Mouse (Mus musculus) thymus, postnatal 25 days (tissue): Measurements from ENCODE around the gene Sptb.

Experiments used
- DNase-seq: peaks from one replicate; pipeline ENCODE4 v3.0.0; 2022

The Sptb gene

DNA sequence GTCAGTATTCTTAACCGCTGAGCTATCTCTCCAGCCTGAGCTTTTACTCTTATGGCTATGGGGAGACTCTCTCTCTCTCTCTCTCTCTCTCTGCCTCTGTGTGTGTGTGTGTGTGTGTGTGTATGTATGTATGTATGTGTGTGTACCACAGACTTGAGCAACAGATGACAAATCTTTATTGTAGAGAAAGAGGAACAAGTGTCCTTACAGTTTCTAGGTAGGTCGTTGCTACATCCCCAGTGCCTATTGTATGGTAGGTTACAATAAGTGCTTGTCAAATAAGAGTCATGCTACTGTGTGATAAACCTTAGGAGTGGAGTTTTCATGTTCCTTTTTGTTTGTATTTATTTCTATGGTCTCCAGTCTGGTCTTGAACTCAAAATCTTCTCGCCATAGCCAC lies 170.2 kb downstream of the Sptb start:
- DNase-seq: no peak

DNA sequence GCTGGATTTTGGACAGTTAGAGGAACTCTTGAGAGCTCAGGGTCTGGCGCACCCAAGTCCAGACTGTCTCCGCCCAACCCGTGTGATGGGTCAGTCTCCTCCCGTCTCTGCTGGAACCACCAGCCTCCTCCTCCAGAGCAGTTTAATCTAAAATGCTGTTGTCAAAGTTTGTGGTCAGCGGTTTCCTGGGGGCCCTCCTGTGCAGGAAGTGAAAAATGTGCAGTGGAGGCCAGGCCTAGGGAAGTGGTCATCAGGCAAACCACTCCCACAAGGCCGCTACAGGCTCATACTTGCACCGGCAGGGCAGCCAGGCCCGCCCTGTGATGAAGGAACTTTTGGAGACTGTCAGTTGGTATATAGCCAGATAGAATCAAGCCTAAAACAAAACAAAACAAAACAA lies 172.9 kb downstream of the Sptb start:
- DNase-seq: peak; percentile 49

DNA sequence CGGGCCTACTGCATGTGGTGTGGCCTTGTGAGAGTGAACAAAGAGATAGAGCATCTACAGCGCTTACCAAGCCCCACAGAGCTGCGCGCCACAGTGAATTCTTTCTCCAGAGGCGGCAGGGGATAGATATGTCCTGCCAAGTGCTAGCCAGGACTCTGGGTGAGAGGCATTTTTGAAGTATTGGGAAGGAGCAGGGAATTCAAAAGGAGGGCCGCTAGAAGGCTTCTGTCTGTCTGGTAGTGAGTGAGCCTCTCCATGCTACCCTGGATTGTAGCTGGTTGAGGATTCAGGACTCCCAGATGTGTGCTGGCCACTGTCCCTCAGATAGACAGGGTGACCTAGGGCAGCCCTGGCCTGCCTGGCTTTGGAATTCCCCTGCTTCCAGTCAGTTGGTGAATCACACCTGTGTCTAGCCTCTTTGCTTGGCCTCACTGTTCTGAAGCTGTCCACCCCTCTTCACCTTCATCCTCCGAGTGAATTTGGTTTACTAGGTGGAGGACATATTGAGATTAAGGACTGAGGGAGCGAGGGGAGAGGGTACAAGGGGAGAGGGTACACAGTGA lies 173.7 kb downstream of the Sptb start:
- DNase-seq: no peak

DNA sequence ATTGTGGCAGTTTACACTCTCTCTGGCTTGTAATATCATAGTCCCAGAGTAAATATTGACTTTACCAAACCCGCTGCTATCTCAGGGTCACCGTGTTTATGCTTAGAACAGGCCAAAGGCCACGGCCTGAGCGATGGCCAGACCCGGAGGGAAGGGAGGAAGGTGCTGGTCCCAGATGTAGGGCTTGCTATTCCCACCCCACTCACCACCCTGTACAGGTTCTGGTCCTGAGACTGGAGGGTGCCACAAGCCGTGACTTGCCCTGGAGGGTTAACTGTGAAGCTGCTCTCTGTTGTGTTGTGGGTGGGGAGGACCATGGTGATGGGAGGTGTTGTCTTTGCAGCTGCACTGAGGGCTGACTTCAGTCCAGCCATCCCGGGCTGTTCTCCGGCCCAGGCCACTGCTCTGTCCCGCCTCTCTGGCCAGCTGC lies 174.9 kb downstream of the Sptb start:
- DNase-seq: no peak

DNA sequence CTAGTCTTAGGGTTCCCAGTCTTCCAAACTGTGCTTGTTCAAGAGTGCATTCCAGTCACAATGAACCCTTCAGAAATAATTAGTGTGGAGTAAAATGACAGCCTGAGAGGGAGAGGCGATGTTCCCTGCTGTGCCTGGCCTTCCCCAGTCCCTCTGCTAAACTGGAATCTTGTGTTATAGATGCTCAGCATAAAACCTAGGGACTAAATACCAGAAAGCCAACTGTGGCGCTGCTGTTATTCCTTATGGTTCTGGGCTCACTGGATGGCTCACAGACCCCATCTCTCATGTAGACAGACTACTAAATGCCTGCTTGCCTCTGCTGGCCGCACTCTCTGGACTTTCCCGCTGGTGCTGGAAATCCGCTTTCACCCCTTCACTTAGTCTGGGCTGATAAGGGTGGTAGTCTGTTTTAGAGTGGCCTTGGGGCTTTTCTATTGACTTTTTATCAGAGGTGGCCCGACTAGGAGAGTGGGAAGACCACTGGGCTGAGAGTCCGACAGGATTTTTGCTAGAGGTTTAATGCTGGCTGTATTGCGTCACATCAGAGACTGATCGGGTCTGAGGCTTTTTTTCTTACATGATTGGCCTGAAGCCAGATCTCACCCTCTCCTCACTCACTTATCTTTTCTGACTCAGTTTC lies 175.6 kb downstream of the Sptb start:
- no peak for DNase-seq

DNA sequence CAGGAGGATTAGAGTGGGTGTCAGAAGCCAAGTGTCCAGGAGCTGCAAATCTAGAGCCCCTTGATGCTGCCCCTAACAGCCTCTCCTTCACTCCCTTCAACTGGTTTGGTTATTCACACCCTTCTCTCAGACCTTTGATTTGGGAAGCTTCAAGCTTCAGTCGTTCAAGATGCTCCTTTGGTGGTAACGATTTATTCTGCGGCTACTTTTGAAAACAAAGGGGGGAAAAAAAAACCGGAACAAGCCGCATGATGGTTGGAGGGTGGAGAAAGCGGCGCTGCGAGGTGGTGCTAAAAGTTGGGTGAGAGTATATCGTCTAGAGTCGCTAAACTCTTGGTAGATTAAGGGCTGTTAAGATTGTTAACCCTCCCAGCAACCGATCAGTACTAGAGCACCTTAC lies 176.1 kb downstream of the Sptb start:
- no peak for DNase-seq

DNA sequence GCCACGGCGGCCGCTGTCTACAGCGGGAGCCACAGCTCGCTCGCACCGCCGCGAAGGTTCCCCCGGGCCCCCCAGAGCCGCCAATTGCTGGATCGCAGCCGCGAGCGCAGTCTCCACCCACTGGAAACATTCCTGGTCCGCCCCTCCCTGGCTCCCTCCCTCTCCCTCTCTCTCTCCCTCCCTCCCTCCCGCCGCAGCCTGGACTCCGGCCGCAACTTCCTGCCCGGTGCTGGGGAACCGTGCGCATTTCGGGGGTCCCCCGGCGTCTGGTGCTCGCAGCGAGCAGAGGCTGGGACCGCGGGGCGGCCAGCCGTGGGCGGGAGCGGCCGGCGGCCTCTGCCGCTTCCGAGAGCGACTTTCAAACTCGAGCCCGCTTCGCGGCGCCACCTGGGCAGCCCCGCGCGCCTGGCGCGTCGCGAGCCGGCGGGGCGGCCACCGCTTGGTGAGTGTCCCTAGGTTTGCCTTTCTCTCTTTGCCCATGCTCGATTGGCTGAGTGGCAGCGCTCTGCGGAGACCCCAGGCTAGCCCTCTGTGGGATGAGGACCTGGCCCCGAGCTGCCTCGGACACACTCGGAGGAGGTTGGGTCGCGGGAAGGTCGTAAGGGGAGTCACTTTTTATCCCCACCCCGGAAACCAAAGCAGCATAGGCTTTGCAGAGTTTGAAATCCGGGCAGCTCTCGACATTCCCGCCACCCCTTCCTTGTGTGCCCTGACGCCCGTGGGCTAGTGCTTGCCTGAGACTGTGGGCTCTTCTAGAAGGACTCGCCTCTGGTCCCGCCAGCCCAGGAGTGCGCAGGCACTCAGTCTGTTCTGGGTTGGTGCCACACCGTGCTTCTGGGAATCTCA lies 176.7 kb downstream of the Sptb start:
- DNase-seq: peak; percentile 60

DNA sequence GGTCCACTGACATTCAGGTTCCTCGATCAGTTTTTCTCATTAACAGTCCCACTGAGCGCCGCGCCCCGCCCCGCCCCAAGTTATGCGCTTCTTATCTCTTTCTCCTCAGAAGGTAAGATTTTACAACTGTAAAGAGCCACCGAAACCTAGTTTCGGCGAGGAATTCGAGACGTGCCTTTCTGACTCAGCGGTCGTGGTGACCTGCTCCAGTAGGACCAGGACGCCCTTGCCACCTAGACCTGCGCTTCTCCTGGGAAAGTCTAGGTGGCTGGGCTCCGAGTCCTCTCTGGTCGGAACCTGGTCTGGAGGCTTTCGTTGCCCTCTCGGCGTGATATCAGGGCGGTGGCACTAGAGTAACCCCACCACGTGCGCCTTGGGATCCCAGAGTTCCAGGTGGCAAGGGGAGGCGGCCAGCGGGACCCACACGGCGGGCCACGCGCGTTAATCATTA lies 177.4 kb downstream of the Sptb start:
- no peak for DNase-seq

DNA sequence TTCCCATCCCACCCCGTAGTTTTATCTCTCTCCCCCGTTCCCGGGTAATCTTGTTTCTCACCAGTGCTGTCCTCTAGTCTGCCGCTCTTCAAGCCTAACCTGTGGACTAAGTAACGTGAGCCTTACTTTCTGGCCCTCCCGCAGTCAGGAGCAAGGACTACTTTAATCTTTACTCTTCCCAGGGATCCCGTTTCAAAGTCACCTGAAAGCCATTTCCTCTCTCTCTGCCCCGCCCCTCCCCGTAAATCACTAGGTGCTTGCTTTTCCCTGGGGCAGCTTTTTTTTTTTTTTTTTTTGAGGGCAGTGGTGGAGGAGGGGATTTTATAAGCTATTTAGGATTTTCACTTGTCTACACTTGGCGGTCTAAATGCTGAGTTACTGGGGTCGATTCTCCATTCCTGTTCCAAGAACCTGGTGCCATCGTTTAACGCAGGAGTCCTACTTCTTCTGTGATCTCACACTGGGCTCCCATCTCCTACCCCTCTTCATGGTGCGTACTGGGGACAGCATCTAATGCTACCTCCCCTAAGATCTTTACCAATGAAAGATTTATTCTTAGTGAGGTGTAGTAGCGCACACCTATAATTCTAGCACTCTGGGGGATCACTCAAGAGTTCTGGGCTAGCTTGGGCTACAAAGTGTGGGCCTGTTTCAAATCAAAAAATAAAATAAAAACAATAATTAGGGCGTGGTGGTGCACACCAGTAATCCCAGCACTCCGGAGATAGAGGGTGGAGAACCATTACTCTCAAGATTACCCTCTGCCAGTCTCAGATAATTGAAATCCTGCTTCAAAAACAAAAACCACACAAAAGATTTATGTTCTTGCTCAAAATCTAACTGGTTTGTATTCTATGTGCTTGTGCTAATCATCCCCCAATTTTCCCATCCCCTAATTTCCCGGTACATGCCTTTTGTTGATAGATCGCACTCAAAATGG lies 178.1 kb downstream of the Sptb start:
- DNase-seq: no peak

DNA sequence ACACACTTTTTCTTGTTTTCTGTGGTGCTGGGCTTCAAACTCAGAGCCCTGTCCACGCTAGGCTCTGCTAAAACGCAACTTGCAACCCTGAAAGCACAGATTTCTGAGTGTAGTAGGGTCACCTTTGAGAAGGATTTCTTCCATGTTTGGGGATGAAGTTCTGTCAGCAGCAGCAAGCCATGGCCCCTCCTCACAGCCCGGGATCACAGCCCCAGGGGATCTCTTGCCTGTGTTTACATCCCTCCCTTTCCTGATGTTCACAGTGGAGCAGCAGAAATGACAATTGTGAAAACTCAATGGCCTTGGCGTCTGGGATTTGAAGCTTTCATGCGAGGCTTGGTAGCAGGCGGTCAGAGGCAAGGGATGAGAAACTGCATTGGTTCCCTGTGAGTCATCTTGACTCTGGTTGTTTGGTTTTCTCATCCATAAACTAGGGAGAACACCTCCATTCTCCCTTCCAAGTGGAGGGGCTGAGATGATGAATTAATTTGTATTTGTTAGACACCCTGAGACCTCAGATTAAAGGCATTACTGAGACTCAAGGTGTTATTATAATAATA lies 179.7 kb downstream of the Sptb start, which contains the start of gene Plekhg3:
Plekhg3 (plus strand) TSS at position 312 of the 560 bp plus-strand sequence.
- no peak for DNase-seq
